Mouse (Mus musculus) urinary bladder, postnatal 36 days (tissue): ENCODE results near the gene 1700102P08Rik.

ENCODE experiments used
- DNase-seq, 2 experiments: peaks; one replicate each; pipeline ENCODE4 v3.0.0; 2022; ENCODE audit warnings: low spot score in 2 of 2, mixed read lengths in 1 of 2

The 1700102P08Rik gene

GRCm38 (mm10) chr9:108411381-108411942 is 18.9 kb downstream of the 1700102P08Rik start:
- DNase-seq, result no peak

GRCm38 (mm10) chr9:108412221-108412620 is 19.6 kb downstream of the 1700102P08Rik start:
- DNase-seq, result no peak

- no peak for DNase-seq
Measured at GRCm38 (mm10) chr9:108428384-108428783, 35.8 kb downstream of the 1700102P08Rik start, which contains the start of gene Ccdc36. Gene Ccdc36, minus strand, starts transcription at chr9:108428484.

GRCm38 (mm10) chr9:108431431-108432067 is 38.9 kb downstream of the 1700102P08Rik start:
- DNase-seq, result no peak

- DNase-seq, result no peak
Measured at GRCm38 (mm10) chr9:108436182-108436581, 43.6 kb downstream of the 1700102P08Rik start, which contains the start of gene BC048562. Gene BC048562, plus strand, starts transcription at chr9:108436482.

- DNase-seq, result no peak
Measured at GRCm38 (mm10) chr9:108439176-108439575, 46.6 kb downstream of the 1700102P08Rik start.

- DNase-seq, result no peak
Measured at GRCm38 (mm10) chr9:108440485-108440884, 47.9 kb downstream of the 1700102P08Rik start.

- no peak for DNase-seq
Measured at GRCm38 (mm10) chr9:108441236-108441919, 48.8 kb downstream of the 1700102P08Rik start.

GRCm38 (mm10) chr9:108445125-108445524 is 52.5 kb downstream of the 1700102P08Rik start:
- no peak for DNase-seq

GRCm38 (mm10) chr9:108449860-108450259 is 57.3 kb downstream of the 1700102P08Rik start:
- DNase-seq, result no peak

GRCm38 (mm10) chr9:108450292-108451169 is 57.9 kb downstream of the 1700102P08Rik start:
- no peak for DNase-seq

GRCm38 (mm10) chr9:108451170-108451493 is 58.5 kb downstream of the 1700102P08Rik start:
- DNase-seq, result no peak

- DNase-seq, result no peak
Measured at GRCm38 (mm10) chr9:108451519-108452160, 59.0 kb downstream of the 1700102P08Rik start.

- DNase-seq, result peak; percentile 77 to 84
Measured at GRCm38 (mm10) chr9:108452291-108452906, 59.8 kb downstream of the 1700102P08Rik start.

- no peak for DNase-seq
Measured at GRCm38 (mm10) chr9:108452911-108453310, 60.3 kb downstream of the 1700102P08Rik start.

GRCm38 (mm10) chr9:108453458-108453857 is 60.9 kb downstream of the 1700102P08Rik start:
- DNase-seq, result no peak

- no peak for DNase-seq
Measured at GRCm38 (mm10) chr9:108454429-108454828, 61.8 kb downstream of the 1700102P08Rik start.

- DNase-seq, result no peak
Measured at GRCm38 (mm10) chr9:108455747-108456571, 63.4 kb downstream of the 1700102P08Rik start.

- no peak for DNase-seq
Measured at GRCm38 (mm10) chr9:108456953-108457352, 64.3 kb downstream of the 1700102P08Rik start.

- DNase-seq, result no peak
Measured at GRCm38 (mm10) chr9:108459939-108460318, 67.3 kb downstream of the 1700102P08Rik start.
